Mouse (Mus musculus): ENCODE measurements around the gene Pla2g2c.

Pla2g2c gene

DNA sequence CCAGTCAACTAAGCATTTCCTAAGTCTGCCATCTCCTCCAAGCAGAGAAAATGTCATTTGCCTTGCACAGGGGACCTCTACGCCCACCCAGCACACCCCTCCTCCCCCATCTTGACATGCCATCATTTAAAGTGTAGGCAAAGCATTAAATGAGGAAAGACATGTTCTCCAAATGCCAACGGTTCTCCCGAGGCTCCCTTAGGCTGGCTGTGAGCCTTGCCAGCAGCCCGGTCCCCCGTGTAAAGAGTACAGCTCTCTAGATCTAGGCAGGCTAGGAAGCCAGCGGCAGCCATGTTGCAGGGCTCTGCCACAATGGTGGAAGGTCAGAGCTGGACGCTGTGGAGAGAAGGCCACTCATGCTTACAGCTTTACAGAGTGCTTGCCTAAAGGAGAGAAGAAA is 14.6 kb upstream of the Pla2g2c start:
- DNase-seq (ENCODE audit: low spot score), result no peak

DNA sequence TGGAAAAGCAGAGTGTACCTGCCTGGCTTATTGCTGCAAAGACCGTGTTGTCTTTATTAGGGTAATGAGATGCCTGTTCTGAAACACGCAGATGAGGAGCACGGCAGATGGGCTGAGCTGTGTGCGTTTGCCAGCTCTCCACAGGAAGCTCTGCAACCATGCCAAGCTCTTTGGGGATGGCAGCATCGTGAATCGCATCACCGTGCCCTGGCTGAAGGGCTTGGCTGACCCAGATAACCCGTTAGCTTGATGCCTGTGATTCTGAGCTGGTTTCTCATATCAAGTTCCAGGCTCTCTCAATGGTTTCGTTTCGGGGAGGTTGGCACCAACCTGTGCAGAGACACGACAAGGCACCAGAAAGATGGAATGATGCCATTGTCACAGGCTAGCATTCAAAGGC is 14.0 kb upstream of the Pla2g2c start:
- DNase-seq (ENCODE audit: low spot score), result no peak

DNA sequence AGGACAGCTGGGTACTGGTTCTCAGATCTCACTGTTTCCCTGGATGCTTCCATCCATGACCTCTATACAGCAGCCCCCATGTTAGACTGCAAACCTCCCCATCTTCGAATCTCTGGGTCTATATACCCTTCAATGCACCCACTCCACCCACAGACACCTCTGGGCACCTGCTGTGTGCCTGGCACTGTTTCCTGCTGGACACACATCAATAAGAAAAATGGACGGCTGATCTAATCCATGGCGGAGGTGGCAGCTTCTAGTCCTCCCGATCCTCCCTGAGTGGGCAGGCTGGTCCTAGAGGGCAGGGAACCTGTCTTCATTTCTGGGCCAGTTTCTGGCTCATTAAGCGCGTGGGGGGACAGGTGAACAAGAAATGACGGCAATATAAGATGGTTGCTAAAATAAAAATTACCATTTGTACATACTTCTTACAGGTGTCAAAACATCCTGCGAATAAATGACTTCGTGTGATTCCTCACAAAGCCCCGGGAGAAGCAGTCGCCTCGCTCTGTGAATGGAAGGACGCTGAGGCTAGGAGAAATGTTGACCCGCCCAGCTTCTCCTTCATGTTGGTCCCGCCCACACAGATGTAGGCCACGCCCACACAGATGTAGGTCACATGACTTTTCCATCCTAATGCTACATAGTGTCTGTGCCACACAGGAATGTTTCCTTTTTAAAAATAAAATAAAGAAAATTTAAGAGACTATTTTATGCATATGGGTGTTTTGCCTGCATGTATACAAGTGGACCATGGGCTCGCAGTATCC is 13.4 kb upstream of the Pla2g2c start:
- no peak for DNase-seq (ENCODE audit: low spot score)

DNA sequence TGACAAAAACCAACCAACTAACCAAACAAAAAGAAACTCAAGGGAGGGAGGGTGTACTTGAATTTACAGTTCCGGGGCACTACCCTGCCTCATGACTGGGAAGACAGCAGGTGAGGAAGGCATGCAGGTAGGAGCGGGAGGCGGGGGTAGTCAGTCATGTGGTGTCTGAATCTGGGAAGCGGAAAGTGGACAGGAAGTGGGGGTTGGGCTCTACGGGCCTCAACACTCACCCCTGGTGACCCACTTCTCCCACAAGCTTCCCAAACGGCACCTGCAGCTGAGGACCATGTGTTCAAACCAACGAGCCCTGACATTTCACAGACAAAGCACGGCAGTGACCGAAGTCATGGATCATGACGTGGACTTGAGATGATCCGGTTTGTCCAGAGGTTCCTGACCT is 12.5 kb upstream of the Pla2g2c start:
- no peak for DNase-seq (ENCODE audit: low spot score)

DNA sequence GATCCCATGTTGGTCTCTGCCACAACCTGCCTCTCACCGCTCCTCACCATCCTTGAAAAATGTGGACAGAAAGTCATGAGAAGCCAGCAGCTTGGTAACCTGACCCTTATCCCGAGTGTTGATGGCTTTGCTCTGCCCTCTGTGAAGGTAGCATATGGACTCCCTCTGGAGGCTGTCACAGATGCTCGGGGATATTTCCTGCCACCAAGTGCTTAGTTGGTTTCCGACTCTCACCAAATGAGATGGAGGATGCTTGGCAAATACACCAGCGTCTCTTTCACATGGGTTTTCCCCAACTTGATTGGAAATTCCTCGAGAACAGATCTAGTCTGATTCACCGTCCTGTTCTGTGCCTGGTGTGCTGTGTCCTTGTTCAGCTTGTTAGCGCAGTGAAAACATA is 12.0 kb upstream of the Pla2g2c start:
- no peak for DNase-seq (ENCODE audit: low spot score)

DNA sequence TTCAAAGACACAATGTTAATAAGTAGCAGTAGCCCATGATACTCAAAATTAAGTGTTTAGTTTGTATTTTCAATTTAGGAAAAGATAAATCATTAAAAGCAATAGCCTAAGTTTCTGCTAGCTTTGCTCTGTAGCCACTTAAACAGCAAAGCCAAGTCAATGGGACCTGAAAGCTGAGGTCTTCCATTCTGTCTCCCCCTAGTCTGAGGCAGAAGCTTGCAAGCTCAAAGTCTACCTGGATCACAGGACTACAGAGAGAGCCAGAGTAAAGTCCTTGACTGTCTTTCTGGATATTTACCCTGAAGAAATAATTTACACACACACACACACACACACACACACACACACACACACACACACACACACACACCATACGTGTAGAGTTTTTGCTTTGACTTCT is 10.4 kb upstream of the Pla2g2c start:
- no peak for DNase-seq (ENCODE audit: low spot score)

DNA sequence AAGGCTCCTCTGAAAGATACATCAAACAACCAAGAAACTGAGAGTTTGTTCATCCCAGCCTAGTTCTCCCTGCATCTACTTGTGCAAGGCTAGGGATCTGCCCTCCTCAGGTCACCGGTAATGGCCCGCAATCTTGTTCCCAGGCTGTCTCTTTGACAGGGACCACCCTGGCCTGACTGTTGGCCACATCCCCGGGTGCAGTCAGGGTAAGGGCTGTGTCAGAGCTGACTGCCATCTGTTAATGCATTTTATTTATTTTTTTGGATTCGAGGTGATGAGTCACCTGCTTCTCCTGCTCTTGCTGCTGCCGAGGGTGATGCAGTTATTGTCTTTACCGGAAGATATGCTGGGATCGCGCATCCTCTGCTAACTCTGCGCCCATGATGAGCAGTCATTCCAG is 7.9 kb upstream of the Pla2g2c start:
- DNase-seq (ENCODE audit: low spot score), result no peak

DNA sequence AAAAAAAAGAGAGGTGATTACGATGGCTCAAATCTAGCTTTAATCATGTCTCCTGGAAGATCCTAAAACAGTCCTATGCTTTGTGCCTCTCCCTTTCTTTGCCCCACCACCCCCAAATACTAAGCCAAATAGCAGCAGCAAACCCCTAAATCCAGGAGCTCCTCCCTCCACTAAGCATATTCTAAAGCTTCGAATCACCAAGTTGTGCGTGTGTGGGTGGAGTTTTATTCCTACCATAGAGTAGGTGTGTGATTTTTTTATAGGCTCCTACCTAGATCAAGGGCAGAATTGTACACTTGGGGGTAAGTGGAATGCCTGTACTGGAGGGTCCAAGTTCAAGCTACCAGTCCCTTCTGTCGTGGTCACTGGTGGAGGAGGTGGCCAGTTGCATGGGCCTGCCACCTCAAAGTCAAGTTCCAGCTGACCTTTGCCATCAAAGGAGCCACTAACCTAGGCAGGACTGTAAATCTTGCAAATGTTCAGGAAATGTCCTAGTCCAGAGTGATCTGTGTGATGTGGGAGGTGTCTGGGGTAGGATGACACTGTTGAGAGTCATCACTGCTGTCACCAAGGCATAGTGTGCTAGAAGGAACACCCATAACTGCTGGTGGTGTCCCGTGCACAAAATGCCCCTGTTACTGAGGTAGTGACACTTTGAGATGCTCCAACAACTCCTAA is 5.9 kb upstream of the Pla2g2c start:
- no peak for DNase-seq (ENCODE audit: low spot score)

DNA sequence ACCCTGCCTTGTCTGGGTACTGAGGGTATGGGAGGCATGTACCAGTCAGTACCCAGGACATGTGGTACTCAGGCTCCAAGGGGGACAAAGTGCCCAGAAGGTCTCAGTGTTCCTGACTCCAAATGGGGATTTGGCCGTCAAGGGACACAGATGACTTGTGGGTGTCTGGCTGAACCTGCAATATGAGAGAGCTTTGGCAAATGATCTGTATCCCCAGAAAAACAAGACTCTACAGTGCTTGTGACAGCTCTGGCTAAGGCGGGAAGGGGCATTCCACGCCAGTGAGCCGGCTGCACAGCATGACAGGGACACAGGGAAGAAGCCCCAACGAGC is 5.4 kb upstream of the Pla2g2c start:
- DNase-seq (ENCODE audit: low spot score), result no peak

DNA sequence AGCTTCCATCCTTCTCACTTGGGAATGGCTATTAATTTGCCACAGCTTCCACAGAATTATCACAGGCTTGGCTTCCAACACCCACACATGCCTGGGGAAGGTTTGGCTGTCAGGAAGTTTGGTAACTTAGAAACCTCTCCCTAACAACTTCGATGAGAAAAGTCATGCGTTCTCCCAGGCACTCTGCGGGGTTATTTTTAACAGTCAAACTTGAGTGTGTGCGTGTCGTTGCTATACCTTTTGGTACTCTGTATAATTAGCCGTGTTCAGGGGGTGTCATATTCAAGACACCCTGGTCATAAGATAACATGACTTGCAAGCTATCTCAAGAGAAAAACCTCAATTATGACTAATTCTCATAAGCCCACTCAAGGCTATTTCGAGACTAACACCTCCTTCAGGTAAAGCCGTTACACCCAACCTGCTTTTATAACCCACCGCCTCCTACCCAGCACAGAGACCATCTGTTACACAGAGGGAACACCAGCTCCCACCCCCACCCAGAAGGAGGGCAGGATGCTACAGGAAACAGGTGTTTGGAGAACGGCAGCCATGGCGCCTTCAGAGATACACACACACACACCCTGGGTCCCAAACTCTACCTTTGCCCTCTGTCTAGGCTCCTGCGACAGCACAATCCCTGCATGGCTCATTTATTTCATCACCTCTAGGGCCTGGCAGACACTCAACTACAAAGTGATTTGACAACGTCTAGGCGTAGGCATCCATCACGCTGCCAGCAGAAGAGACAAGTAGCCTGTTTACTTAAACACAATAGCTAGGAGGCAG is 905 bp upstream of the Pla2g2c start:
- DNase-seq (ENCODE audit: low spot score), result no peak

DNA sequence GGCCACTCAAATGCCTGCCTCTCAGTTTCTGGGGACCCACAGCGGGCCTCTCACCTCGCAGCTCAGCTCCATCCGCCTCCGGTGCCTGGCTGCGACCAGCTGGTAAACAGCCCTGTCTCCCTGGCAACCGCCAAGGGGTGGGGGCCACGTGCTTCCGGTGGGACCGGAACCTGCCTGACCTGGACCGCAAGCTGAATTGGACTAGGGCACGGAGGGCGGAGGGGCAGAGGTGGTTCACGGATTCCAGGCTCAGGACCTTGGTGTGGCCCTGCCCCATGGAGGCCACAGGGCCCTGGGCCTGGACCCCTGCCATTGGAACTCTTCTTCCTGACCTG is 502 bp downstream of the Pla2g2c start:
- DNase-seq (ENCODE audit: low spot score), result peak; percentile 41

DNA sequence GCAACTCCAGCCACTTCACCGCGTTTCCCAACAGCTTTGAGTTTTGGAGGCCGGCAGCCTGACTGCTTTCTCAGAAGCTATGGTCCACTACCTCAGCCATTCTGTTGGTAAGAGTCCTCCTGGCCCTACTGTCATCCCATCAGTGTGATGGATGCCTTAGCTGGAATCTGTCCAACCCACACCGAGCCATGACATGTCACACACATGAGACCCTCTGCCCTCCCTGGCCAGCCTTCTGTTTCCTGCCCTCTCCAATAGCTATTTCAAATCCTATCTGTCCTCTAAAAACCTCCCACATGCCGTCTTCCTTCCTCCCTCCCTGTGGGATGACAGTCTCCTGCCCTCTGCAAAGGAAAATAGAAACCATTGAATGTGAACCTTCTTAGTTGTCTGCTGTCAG is 1.2 kb downstream of the Pla2g2c start:
- no peak for DNase-seq (ENCODE audit: low spot score)

DNA sequence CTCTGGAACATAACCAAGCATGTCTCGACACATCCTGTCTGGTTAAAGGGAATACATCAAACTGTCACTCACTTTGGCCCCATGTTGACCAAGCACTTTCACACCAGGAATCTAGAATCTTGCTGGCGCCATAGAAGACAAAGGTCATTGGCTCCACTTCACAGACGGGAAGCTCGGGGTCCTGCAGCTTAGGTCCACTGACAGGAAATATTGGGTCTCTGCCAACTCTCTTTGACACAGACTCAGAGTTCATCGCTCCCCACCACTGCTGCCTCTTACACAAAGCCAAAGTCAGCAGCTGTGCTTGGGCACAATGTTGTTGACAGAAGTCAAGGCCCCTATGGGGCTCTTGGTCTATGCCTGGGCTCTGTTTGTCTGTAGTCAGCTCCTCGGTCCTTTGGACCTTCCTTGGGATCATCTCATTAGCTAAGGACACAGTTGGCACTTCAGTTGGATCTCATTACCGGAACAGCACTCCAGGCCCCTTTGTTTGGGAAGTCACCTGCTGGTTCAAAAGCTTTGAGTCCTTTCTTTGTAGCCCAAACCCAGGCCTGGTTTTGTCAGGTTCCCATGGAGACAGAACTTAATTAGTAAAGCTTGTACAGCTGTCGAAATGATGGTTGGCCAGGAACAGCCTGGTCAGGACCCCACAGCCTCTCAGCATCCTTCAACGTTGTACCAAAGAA is 4.6 kb downstream of the Pla2g2c start:
- DNase-seq (ENCODE audit: low spot score), result no peak

DNA sequence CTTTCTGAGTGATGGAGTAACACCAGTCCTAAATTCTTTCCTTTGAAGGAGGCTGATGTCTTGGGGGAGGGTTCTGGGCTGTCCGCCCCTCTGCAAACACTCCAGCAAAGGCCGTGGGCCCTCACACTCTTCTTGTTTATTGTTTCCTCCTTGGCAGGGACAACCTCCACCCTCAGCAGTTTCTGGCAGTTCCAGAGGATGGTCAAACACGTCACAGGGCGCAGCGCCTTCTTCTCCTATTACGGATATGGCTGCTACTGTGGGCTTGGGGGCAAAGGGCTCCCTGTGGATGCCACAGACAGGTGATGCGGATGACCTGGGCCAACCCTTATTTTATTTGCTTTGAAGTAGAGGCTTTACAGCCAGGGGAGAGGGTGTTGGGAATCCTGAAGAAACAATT is 9.5 kb downstream of the Pla2g2c start:
- no peak for DNase-seq (ENCODE audit: low spot score)

DNA sequence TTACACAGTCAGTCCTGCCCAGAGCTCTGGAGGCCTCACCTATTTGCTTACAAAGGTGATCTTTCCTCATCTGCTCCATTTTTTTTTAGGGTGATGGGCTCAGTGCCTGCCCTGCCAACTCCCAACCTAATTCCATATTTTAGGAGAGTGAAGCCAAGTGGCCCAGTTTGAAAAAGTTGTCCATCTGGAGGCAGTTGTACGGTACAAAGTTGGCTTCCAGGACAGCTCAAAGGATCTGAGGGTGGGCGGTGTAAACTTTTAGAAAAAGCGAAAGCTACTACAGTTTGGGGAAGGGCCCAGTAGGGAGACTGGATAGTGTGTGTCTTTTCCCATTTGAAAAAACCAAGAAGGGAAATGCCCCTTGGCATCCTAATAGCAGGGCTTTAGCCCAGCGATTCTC is 10.3 kb downstream of the Pla2g2c start:
- DNase-seq (ENCODE audit: low spot score), result no peak

DNA sequence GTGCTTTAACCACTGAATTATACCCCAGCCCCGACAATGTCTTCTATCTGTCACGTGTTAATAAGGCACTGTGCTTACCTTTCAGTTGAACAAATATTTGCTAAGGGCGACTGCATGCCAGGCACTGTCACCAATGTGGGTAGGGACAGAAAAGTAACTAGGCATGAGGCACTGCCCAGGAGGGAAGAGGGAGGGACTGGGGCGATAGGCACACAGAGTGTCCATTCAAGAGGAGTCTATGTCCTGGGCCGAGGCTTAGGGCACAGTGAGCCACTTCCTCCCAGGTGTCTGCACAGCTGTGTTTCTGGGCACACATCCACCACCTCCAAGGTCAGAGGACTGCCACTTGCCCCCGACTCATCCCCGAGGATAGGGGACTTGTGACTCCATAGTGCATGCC is 12.4 kb downstream of the Pla2g2c start, which contains the start of gene Ubxn10:
Gene Ubxn10 (minus strand): TSS at position 137 of the 400 bp plus-strand sequence.
- no peak for DNase-seq (ENCODE audit: low spot score)

DNA sequence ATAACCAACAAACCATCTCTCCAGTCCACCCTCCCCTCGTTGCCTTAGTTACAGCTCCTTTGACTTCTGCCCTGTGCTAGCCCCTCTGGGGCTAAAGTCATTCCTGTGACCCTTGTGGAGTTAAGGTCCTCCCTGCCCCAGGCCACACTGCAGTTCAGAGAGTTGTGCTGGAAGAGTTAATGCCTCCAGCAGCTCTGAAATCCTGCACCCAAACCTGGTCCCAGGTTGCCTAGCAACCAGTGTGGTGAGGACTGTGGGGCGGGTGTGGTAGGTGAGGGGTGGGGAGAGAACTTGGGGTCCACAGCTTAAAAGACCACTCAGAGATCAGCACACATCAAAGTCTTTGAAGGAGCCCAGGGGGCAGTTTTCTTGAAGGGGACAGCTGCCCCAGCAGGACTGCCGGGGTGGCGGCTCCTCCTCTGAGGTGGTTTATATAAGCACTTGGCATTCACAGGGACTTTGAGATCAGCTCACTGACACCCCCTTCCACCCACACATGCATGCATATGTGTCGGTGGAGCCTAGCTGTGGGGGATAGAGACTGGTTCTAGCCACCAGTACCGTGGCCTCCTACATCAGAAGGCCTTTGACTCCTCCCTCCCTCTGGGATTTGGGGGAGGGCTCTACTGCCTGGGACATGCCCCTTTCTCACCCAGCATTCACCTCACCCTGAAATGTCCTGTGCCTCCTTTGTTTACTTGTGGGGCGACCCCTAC is 14.7 kb downstream of the Pla2g2c start:
- DNase-seq (ENCODE audit: low spot score), result no peak

DNA sequence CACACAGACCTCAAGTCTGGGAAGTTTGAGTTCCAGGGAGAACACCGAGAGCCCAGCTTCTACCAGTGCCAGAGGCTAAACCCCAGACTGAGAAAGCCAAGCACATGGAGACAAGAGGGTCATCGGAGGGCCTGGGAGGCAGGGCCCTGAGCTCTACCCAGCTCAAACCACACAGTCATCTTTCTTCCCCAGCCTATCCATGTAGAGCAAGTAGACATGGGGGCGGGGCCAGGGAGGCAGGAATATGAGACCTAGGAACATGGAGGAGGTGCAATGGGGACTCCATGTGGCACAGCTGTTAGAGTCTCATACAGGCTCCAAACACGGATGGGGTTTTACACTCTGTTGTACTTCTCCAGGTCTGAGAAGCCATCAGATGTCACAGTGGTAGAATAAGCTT is 21.3 kb downstream of the Pla2g2c start:
- DNase-seq (ENCODE audit: low spot score), result no peak

DNA sequence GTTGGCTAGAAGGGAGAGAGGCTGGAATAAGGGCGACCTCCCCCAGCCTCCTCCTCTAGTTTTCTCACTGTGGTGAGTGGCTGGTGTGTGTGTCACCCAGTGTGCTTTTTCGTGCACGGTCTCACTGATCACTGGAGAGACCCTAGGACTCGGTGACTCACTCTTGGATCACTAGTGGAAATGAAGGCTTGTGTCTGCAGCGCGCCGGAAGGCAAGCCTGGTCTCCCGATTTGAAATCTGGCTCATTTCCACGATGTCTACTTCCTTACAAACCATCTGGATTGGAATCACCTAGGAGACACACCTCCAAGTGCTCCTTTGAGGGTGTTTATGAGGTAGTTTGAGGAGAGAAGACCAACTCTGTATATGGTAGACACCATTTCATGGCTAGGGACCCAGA is 22.3 kb downstream of the Pla2g2c start:
- no peak for DNase-seq (ENCODE audit: low spot score)

DNA sequence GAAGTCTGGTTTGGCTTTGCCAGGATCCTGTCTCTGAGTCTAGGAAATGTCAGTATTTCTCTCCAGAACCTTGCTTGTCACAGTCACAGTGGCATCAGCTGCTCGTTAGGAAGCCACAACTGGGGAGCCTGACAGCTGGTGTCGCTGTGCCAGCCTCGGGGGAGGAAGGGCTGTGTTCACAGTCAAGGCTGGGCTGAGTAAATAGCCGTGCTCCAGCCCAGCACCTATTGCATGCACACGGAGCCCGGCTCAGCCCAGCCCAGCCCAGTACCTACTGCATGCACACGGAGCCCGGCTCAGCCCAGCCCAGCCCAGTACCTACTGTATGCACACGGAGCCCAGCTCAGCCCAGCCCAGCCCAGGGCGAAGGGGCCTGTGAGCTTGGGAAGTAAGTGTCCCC is 23.3 kb downstream of the Pla2g2c start:
- no peak for DNase-seq (ENCODE audit: low spot score)

DNA sequence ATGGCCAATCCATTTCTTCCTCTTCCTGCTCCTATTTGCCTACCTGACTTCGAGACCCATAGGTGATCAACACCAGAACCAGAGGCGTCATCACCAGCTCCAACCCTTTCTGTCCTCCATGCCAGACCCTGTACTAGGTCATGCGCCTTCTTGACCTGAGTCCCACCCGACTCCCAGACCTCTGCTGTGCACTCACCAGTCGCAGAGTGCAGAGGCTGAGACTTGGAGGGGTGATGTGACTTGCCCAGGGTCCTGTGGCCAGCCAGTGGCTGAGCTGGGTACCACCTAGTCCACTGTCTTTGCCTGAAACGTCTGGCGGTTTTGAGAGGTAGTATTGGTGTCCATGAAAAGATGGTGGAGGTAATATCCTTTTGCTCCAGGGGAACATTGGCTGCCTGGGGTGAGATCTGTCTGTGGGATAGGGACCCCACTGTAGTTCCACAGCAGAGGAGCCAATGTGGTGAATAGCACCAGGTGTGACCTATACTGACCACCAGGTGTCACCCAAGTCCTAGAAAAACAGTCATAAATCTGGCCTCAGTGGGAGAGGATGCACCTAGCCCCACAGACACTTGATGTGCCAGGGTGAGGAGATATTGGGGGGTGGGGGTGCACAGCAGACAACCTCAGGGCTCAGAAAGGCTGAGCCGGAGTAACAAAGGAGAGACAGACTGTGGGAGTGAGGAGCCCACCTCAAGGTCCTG is 23.9 kb downstream of the Pla2g2c start:
- no peak for DNase-seq (ENCODE audit: low spot score)

Data from ovary, postnatal 10 days (tissue).